Mouse (Mus musculus): Measurements from ENCODE around the gene Zfhx3. TPM values are rescaled to one million over a fixed set of nuclear protein-coding genes. Genes with fewer than 3 reads are reported as not detected.

The Zfhx3 gene
- polyA plus RNA-seq, 2 experiments: 0.25 to 0.65 TPM

DNA sequence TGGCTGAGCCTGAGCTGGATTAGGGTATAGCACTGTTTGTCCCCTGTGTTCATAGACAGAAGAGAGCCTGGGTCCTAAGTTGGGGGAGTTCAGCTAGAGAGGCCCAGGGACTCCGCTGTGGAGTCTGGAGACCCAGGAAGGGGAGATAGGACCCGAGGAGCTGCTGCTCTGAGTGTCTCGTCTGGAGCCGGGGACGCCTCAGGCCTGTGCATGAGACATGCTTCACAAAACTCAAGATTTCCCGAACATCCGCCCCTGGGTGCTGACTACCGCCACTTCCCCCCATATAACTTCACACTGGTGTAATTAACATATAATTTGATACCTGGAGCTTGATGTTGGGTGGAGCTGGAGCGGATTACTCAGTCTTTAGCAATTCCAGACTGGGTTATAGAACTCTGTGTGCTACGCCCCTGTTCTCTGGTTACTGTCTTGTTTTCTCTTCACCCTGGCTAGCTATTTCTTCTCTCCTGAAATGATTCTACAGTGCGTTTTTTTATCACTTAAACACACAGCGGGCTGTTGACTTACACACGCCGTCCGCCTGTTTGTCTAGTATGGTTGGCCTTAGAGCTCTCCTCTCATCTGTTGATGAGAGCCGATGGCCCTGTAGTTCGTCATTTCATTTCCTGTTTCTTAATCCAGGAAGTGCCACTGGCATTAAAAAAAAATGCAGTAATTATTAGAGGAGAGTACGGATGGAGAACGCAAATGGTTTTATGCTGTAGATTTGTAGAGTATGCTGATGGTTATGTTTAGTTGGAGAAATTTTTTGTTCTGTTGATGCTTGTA, 822.2 kb downstream of the Zfhx3 start:
- no peak for ATAC-seq (ENCODE audit: insufficient read depth)
- H3K9me3 ChIP-seq (ENCODE audit: control insufficient read depth, low read length): no peaks in the 10 kb centered on the region
- no peak overlapping the region for H3K4me3 ChIP-seq (ENCODE audit: insufficient read depth in 1 of 2, low read depth in 2 of 2, low read length in 2 of 2)
- H3K36me3 ChIP-seq (replicated peaks; ENCODE audit: control insufficient read depth, insufficient read depth, low read depth): no peaks in the 10 kb centered on the region
- TF ChIP-seq EP300 (IDR thresholded peaks at IDR 0.05; ENCODE audit: low read depth): no peak
- TF ChIP-seq CTCF (IDR thresholded peaks at IDR 0.05; ENCODE audit: low read depth): no peak
- DNase-seq (ENCODE audit: low read depth in 3 of 3, low spot score in 3 of 3): no peak
- 52% methylated on average over 19 of the region's 19 CpGs for WGBS (ENCODE audit: insufficient replicate concordance)
- H3K9ac ChIP-seq (replicated peaks): no peak overlapping the region
- H3K4me1 ChIP-seq (replicated peaks; ENCODE audit: control insufficient read depth in 2 of 2, insufficient read depth in 2 of 2, low read length in 1 of 2): peaks cover 0 to 30% of the 10 kb centered on the region in 2 experiments; a peak in 2 of 4 replicates
- H3K4me2 ChIP-seq (ENCODE audit: low read depth): no peak overlapping the region
- H3K27me3 ChIP-seq (ENCODE audit: control insufficient read depth, insufficient read depth, low read length): no peaks in the 10 kb centered on the region
- no peak overlapping the region for H3K27ac ChIP-seq

DNA sequence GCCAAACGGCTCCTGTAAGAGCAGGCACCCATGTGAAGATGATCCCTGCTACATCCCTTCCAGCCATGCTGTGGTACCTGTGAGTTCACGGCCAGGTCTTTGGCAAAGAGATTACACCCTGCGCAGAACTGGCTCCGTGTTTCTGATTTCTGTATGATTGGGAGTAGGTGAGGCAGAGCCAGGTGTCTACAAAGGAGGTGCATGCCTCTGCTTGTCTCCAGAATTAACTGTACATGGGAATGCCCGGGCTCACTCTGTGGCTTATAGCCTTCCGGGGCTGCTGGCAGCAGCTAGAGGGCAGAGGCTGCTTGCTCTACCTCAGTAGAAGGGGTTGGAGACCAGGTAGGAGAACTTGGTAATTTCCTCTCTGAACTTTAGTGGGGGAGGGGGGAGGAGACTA, 823.7 kb downstream of the Zfhx3 start:
- DNase-seq (ENCODE audit: low read depth in 3 of 3, low spot score in 3 of 3): no peak
- no peak for TF ChIP-seq CTCF (IDR thresholded peaks at IDR 0.05; ENCODE audit: low read depth)
- no peak for TF ChIP-seq EP300 (IDR thresholded peaks at IDR 0.05; ENCODE audit: low read depth)
- Histone ChIP-seq H3K4me2 (ENCODE audit: low read depth) (no peak overlapping the region), H3K9ac (replicated peaks) (no peak overlapping the region), H3K27ac (no peak overlapping the region), H3K4me1 (replicated peaks; ENCODE audit: control insufficient read depth in 2 of 2, insufficient read depth in 2 of 2, low read length in 1 of 2) (peaks cover 0 to 30% of the 10 kb centered on the region in 2 experiments; a peak in 2 of 4 replicates), H3K9me3 (ENCODE audit: control insufficient read depth, low read length) (no peaks in the 10 kb centered on the region), H3K27me3 (ENCODE audit: control insufficient read depth, insufficient read depth, low read length) (no peaks in the 10 kb centered on the region), H3K4me3 (ENCODE audit: insufficient read depth in 1 of 2, low read depth in 2 of 2, low read length in 2 of 2) (no peak overlapping the region), H3K36me3 (replicated peaks; ENCODE audit: control insufficient read depth, insufficient read depth, low read depth) (no peaks in the 10 kb centered on the region)
- 63% methylated on average over 6 of the region's 6 CpGs for WGBS (ENCODE audit: insufficient replicate concordance)
- ATAC-seq (ENCODE audit: insufficient read depth): no peak

DNA sequence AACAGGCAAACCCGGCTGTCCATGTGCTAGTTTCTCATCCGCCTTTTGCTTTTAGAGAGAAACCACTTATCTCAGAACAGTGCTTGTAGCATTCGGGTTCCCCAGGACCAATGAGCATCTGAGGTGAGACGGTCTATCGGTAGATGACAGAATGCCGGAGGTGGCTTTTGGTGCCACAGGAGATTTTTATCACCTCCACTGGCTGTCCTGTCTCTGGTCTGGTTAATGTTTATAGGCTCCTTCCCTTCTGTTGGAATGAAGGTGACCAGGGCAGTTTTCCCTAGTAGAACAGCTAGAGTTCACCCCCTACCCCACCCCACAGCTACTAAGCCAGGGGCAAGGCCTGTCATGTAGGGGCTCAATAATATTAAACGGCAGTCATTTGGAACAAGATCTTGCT, 825.6 kb downstream of the Zfhx3 start:
- ATAC-seq (ENCODE audit: insufficient read depth) (no peak), DNase-seq (ENCODE audit: low read depth in 3 of 3, low spot score in 3 of 3) (no peak)
- no peak overlapping the region for H3K4me3 ChIP-seq (ENCODE audit: insufficient read depth in 1 of 2, low read depth in 2 of 2, low read length in 2 of 2)
- H3K4me1 ChIP-seq (replicated peaks; ENCODE audit: control insufficient read depth in 2 of 2, insufficient read depth in 2 of 2, low read length in 1 of 2): peaks cover 0 to 28% of the 10 kb centered on the region in 2 experiments; a peak in 2 of 4 replicates
- TF ChIP-seq CTCF (IDR thresholded peaks at IDR 0.05; ENCODE audit: low read depth): no peak
- TF ChIP-seq EP300 (IDR thresholded peaks at IDR 0.05; ENCODE audit: low read depth): no peak
- no peaks in the 10 kb centered on the region for H3K9me3 ChIP-seq (ENCODE audit: control insufficient read depth, low read length)
- 69% methylated on average over 7 of the region's 7 CpGs for WGBS (ENCODE audit: insufficient replicate concordance)
- no peak overlapping the region for H3K4me2 ChIP-seq (ENCODE audit: low read depth)
- H3K27ac ChIP-seq: no peak overlapping the region
- H3K27me3 ChIP-seq (ENCODE audit: control insufficient read depth, insufficient read depth, low read length): no peaks in the 10 kb centered on the region
- no peaks in the 10 kb centered on the region for H3K36me3 ChIP-seq (replicated peaks; ENCODE audit: control insufficient read depth, insufficient read depth, low read depth)
- H3K9ac ChIP-seq (replicated peaks): no peak overlapping the region

DNA sequence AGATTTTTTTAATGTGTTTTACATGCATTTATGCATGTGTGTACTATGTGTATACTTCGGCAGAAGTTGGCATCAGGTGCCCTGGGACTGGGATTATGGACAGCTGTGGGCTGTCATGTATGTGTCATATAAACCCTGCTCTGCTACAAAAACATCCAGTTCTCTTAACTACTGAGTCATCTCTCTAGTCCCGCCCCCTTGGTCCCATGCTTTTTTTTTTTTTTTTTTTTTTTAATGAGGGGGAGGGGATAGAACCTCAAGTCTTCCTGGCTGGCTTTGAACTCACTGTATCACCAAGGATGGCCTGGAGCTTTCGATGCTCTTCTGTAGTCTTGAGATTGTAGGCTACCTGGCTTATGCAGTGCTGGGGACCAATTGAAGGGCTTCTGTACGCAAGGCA, 827.9 kb downstream of the Zfhx3 start:
- TF ChIP-seq CTCF (IDR thresholded peaks at IDR 0.05; ENCODE audit: low read depth) (no peak), EP300 (IDR thresholded peaks at IDR 0.05; ENCODE audit: low read depth) (no peak)
- Histone ChIP-seq H3K4me2 (ENCODE audit: low read depth) (no peak overlapping the region), H3K4me3 (ENCODE audit: insufficient read depth in 1 of 2, low read depth in 2 of 2, low read length in 2 of 2) (no peak overlapping the region), H3K27me3 (ENCODE audit: control insufficient read depth, insufficient read depth, low read length) (no peaks in the 10 kb centered on the region), H3K9ac (replicated peaks) (no peak overlapping the region), H3K4me1 (replicated peaks; ENCODE audit: control insufficient read depth in 2 of 2, insufficient read depth in 2 of 2, low read length in 1 of 2) (peaks cover 0 to 14% of the 10 kb centered on the region in 2 experiments; a peak in 2 of 4 replicates), H3K27ac (no peak overlapping the region), H3K36me3 (replicated peaks; ENCODE audit: control insufficient read depth, insufficient read depth, low read depth) (no peaks in the 10 kb centered on the region), H3K9me3 (ENCODE audit: control insufficient read depth, low read length) (no peaks in the 10 kb centered on the region)
- ATAC-seq (ENCODE audit: insufficient read depth): no peak
- no peak for DNase-seq (ENCODE audit: low read depth in 3 of 3, low spot score in 3 of 3)
- WGBS (ENCODE audit: insufficient replicate concordance): 70% methylated on average over 4 of the region's 4 CpGs

DNA sequence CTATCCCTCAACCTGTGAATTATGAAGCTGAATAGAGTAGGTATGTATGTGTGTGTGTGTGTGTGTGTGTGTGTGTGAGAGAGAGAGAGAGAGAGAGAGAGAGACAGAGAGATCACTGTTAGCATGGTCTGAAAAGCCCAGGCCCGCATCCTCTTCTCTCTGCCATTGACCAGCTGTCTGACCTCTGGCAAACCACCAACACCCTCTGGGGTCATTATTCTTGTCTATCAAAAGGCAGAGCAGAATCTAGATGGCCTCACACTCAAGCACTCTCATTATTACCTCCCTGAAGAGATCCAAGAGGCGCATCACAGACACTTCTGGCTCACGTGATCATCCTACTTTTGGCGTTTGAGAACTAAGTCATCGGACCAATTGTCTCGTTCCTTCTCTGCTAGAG, 831.0 kb downstream of the Zfhx3 start:
- TF ChIP-seq CTCF (IDR thresholded peaks at IDR 0.05; ENCODE audit: low read depth) (no peak), EP300 (IDR thresholded peaks at IDR 0.05; ENCODE audit: low read depth) (no peak)
- DNase-seq (ENCODE audit: low read depth in 3 of 3, low spot score in 3 of 3): no peak
- ATAC-seq (ENCODE audit: insufficient read depth): no peak
- Histone ChIP-seq H3K4me2 (ENCODE audit: low read depth) (no peak overlapping the region), H3K27ac (no peak overlapping the region), H3K36me3 (replicated peaks; ENCODE audit: control insufficient read depth, insufficient read depth, low read depth) (no peaks in the 10 kb centered on the region), H3K9me3 (ENCODE audit: control insufficient read depth, low read length) (no peaks in the 10 kb centered on the region), H3K9ac (replicated peaks) (no peak overlapping the region), H3K4me3 (ENCODE audit: insufficient read depth in 1 of 2, low read depth in 2 of 2, low read length in 2 of 2) (no peak overlapping the region), H3K4me1 (replicated peaks; ENCODE audit: control insufficient read depth in 2 of 2, insufficient read depth in 2 of 2, low read length in 1 of 2) (no peaks in the 10 kb centered on the region), H3K27me3 (ENCODE audit: control insufficient read depth, insufficient read depth, low read length) (no peaks in the 10 kb centered on the region)
- WGBS (ENCODE audit: insufficient replicate concordance): 84% methylated on average over 6 of the region's 6 CpGs

All from liver, embryonic 14.5 days (tissue).